Mouse (Mus musculus): ENCODE data around the gene Prss22. TPM values are rescaled to one million over a fixed set of nuclear protein-coding genes. Genes with fewer than 3 reads are reported as not detected.
"Not testable (repeated sequence)": the region's sequence is repeated elsewhere in the genome, so short reads cannot be mapped to it uniquely, and the experiment has no call there.

The Prss22 gene
- polyA plus RNA-seq, 1 experiment from 2014 or later: 0.51 TPM

DNA sequence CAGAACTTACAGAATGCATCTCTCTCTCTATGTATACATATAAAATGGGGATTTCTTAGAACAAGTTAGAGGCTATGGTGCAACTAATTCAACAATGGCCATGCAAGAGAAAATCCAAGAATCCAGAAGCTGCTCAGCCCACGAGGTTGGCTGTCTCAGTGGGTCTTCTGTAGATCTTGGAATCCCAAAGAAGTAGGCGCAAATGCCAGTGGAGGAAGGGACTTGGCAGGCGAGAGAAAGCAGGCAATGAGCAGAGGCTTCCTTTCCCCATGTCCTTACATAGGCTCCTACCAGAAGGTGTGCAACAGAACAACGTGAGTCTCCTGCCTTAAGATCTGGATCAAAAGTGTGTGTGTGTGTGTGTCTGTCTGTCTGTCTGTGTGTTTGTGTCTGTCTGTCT, 50.4 kb downstream of the Prss22 start:
- 87% methylated on average over 4 of the region's 4 CpGs for WGBS
- H3K27me3 ChIP-seq (ENCODE audit: control insufficient read depth, insufficient read depth, low read length); H3K36me3 ChIP-seq (ENCODE audit: control insufficient read depth, insufficient read depth, low read length); ATAC-seq (ENCODE audit: low FRiP score); H3K27ac ChIP-seq (ENCODE audit: low read depth, low read length); H3K4me1 ChIP-seq (replicated peaks; ENCODE audit: control insufficient read depth, insufficient read depth, low read length); H3K4me2 ChIP-seq (replicated peaks; ENCODE audit: low read depth, low read length); H3K4me3 ChIP-seq (ENCODE audit: low read depth, low read length); H3K9me3 ChIP-seq (ENCODE audit: control insufficient read depth, low read length); DNase-seq (ENCODE audit: low spot score); H3K9ac ChIP-seq (ENCODE audit: low read depth, low read length): not testable (repeated sequence)

Other genes with a start within 250 kb of the Prss22 start
- 127 and 135 TPM in 2 replicates for gene Flywch1, start 226.5 kb downstream of the Prss22 start, polyA plus RNA-seq (2014; fragmentation: Nextera tagmentation; extraction: Ambion mirVana)
- 27.7 and 30.5 TPM in 2 replicates for gene Flywch2, start 212.0 kb downstream of the Prss22 start, polyA plus RNA-seq (2014; fragmentation: Nextera tagmentation; extraction: Ambion mirVana)
- 427 and 573 TPM in 2 replicates for gene Srrm2, start 207.6 kb downstream of the Prss22 start, polyA plus RNA-seq (2014; fragmentation: Nextera tagmentation; extraction: Ambion mirVana)
- gene Elob, start 169.0 kb downstream of the Prss22 start, polyA plus RNA-seq (2014; fragmentation: Nextera tagmentation; extraction: Ambion mirVana): 1,090 and 1,145 TPM in 2 replicates
- gene Prss33, start 162.0 kb downstream of the Prss22 start, polyA plus RNA-seq (2014; fragmentation: Nextera tagmentation; extraction: Ambion mirVana): 0.14 TPM in 1 of 2 replicates, not detected in the other
- not detected in 2 replicates for gene Prss32, start 154.2 kb downstream of the Prss22 start, polyA plus RNA-seq (2014; fragmentation: Nextera tagmentation; extraction: Ambion mirVana)
- gene Prss41, start 153.9 kb downstream of the Prss22 start, polyA plus RNA-seq (2014; fragmentation: Nextera tagmentation; extraction: Ambion mirVana): 0.92 and 1.6 TPM in 2 replicates
- gene Prss21, start 130.0 kb downstream of the Prss22 start, polyA plus RNA-seq (2014; fragmentation: Nextera tagmentation; extraction: Ambion mirVana): not detected in 2 replicates
- gene Dcpp1, start 117.2 kb downstream of the Prss22 start, polyA plus RNA-seq (2014; fragmentation: Nextera tagmentation; extraction: Ambion mirVana): not detected in 2 replicates
- gene Dcpp2, start 117.2 kb downstream of the Prss22 start, polyA plus RNA-seq (2014; fragmentation: Nextera tagmentation; extraction: Ambion mirVana): not detected in 2 replicates
- not detected in 2 replicates for gene Dcpp3, start 80.6 kb downstream of the Prss22 start, polyA plus RNA-seq (2014; fragmentation: Nextera tagmentation; extraction: Ambion mirVana)
- not detected in 2 replicates for gene Sbp, start 56.4 kb downstream of the Prss22 start, polyA plus RNA-seq (2014; fragmentation: Nextera tagmentation; extraction: Ambion mirVana)
- gene Sbpl, start 42.8 kb downstream of the Prss22 start, polyA plus RNA-seq (2014; fragmentation: Nextera tagmentation; extraction: Ambion mirVana): not detected in 2 replicates
- gene Prss30, start 17.5 kb downstream of the Prss22 start, polyA plus RNA-seq (2014; fragmentation: Nextera tagmentation; extraction: Ambion mirVana): not detected in 2 replicates
- gene Prss27, start 40.0 kb upstream of the Prss22 start, polyA plus RNA-seq (2014; fragmentation: Nextera tagmentation; extraction: Ambion mirVana): 0.19 TPM in 1 of 2 replicates, not detected in the other
- 79.8 and 87.2 TPM in 2 replicates for gene Kctd5, start 75.4 kb upstream of the Prss22 start, polyA plus RNA-seq (2014; fragmentation: Nextera tagmentation; extraction: Ambion mirVana)
- gene Pdpk1, start 152.8 kb upstream of the Prss22 start, polyA plus RNA-seq (2014; fragmentation: Nextera tagmentation; extraction: Ambion mirVana): 46.5 and 61.7 TPM in 2 replicates
- gene Amdhd2, start 165.7 kb upstream of the Prss22 start, polyA plus RNA-seq (2014; fragmentation: Nextera tagmentation; extraction: Ambion mirVana): 31.1 and 33.1 TPM in 2 replicates
- gene Atp6v0c, start 171.6 kb upstream of the Prss22 start, polyA plus RNA-seq (2014; fragmentation: Nextera tagmentation; extraction: Ambion mirVana): 499 and 514 TPM in 2 replicates
- gene Tbc1d24, start 207.5 kb upstream of the Prss22 start, polyA plus RNA-seq (2014; fragmentation: Nextera tagmentation; extraction: Ambion mirVana): 6.2 and 6.3 TPM in 2 replicates
- 4.4 and 5.0 TPM in 2 replicates for gene Ntn3, start 211.4 kb upstream of the Prss22 start, polyA plus RNA-seq (2014; fragmentation: Nextera tagmentation; extraction: Ambion mirVana)
- 16.2 and 17.8 TPM in 2 replicates for gene Tedc2, start 222.8 kb upstream of the Prss22 start, polyA plus RNA-seq (2014; fragmentation: Nextera tagmentation; extraction: Ambion mirVana)